Mouse (Mus musculus) embryonic facial prominence, embryonic 10.5 days (tissue): ENCODE measurements at regions not wholly inside any gene's neighbourhood (a gene's known extent, or its start where the extent isn't known, plus 50 kb on each side); places are given as distances from the start of the nearest gene placed in this dataset.

ENCODE experiments used
- DNase-seq: peaks from one replicate; pipeline ENCODE4 v3.0.0-alpha.2; 2017; ENCODE audit warnings: low spot score
- H3K27ac ChIP-seq: fragments of 300-500 bp; sonication (generic); replicated peaks from 2 replicates; pipeline ENCODE4 v1.5.1; 2016; ENCODE audit warnings: mild to moderate bottlenecking
- H3K27me3 ChIP-seq: fragments of 300-500 bp; sonication (generic); replicated peaks from 2 replicates; pipeline ENCODE4 v1.6.1; 2016; ENCODE audit warnings: low read depth, mild to moderate bottlenecking; ENCODE audit not compliant: poor library complexity, severe bottlenecking
- H3K36me3 ChIP-seq: fragments of 300-500 bp; sonication (generic); replicated peaks from 2 replicates; pipeline ENCODE4 v1.6.1; 2016; ENCODE audit warnings: mild to moderate bottlenecking, moderate library complexity
- H3K4me1 ChIP-seq: fragments of 300-500 bp; sonication (generic); 2 replicates; pipeline ENCODE4 v1.6.1; 2016
- H3K4me3 ChIP-seq: fragments of 300-500 bp; sonication (generic); 2 replicates; pipeline ENCODE4 v1.5.1; 2016; ENCODE audit warnings: mild to moderate bottlenecking, moderate library complexity
- H3K9me3 ChIP-seq: fragments of 300-500 bp; sonication (generic); 2 replicates; pipeline ENCODE4 v1.6.1; 2016; ENCODE audit warnings: mild to moderate bottlenecking
- WGBS: fragments of 180-500 bp; shearing (Covaris S2); methylation state at CpG from one replicate; pipeline ENCODE4 v1.1.7; 2016; 5-methylcytosine and 5-hydroxymethylcytosine counted together

- WGBS = 36% methylated on average over 4 of the region's 4 CpGs
- no peaks in the 10 kb centered on the region for H3K27me3 ChIP-seq
- H3K9me3 ChIP-seq = no peaks in the 10 kb centered on the region
- peak overlapping the region; percentile 61 for H3K27ac ChIP-seq
- H3K4me3 ChIP-seq = no peak overlapping the region
- H3K4me1 ChIP-seq = peaks cover 32% of the 10 kb centered on the region
- no peak for DNase-seq
- no peaks in the 10 kb centered on the region for H3K36me3 ChIP-seq
These were observed 148.2 kb upstream of the Galnt5 start for GRCm38 (mm10) chr2:57849338-57850057.

- DNase-seq = no peak
- Histone ChIP-seq H3K36me3 (no peaks in the 10 kb centered on the region), H3K9me3 (no peaks in the 10 kb centered on the region), H3K4me3 (no peak overlapping the region), H3K27ac (peak overlapping the region; percentile 61; the same call in 1 of the 2 replicates), H3K4me1 (peaks cover 32% of the 10 kb centered on the region), H3K27me3 (no peaks in the 10 kb centered on the region)
- WGBS = 59% methylated on average over 5 of the region's 5 CpGs
These were observed 147.7 kb upstream of the Galnt5 start for GRCm38 (mm10) chr2:57850058-57850400.

GRCm38 (mm10) chr2:57856524-57857107 lies 141.1 kb upstream of the Galnt5 start:
- no peak overlapping the region for H3K4me3 ChIP-seq
- no peaks in the 10 kb centered on the region for H3K9me3 ChIP-seq
- no peaks in the 10 kb centered on the region for H3K36me3 ChIP-seq
- H3K27me3 ChIP-seq = no peaks in the 10 kb centered on the region
- DNase-seq = peak; percentile 41
- H3K27ac ChIP-seq = no peak overlapping the region
- WGBS = 59% methylated on average over 14 of the region's 14 CpGs
- H3K4me1 ChIP-seq = peaks cover 11% of the 10 kb centered on the region; the same call in 1 of the 2 replicates

GRCm38 (mm10) chr2:57865289-57865688 lies 132.4 kb upstream of the Galnt5 start:
- no peaks in the 10 kb centered on the region for H3K27me3 ChIP-seq
- no peaks in the 10 kb centered on the region for H3K9me3 ChIP-seq
- WGBS = 72% methylated on average over 1 of the region's 1 CpGs
- H3K4me1 ChIP-seq = no peaks in the 10 kb centered on the region
- H3K36me3 ChIP-seq = no peaks in the 10 kb centered on the region
- H3K4me3 ChIP-seq = no peak overlapping the region
- DNase-seq = no peak
- H3K27ac ChIP-seq = no peak overlapping the region

GRCm38 (mm10) chr2:57868046-57868445 lies 129.6 kb upstream of the Galnt5 start:
- Histone ChIP-seq H3K4me1 (no peaks in the 10 kb centered on the region), H3K4me3 (no peak overlapping the region), H3K9me3 (no peaks in the 10 kb centered on the region), H3K27me3 (no peaks in the 10 kb centered on the region), H3K27ac (no peak overlapping the region), H3K36me3 (no peaks in the 10 kb centered on the region)
- no peak for DNase-seq
- WGBS = 81% methylated on average over 2 of the region's 2 CpGs

GRCm38 (mm10) chr2:57900168-57900567 lies 97.5 kb upstream of the Galnt5 start:
- 93% methylated on average over 7 of the region's 7 CpGs for WGBS
- no peak for DNase-seq
- H3K4me3 ChIP-seq = no peak overlapping the region

GRCm38 (mm10) chr2:57900580-57901247 lies 97.0 kb upstream of the Galnt5 start:
- Histone ChIP-seq H3K27me3 (no peaks in the 10 kb centered on the region), H3K36me3 (no peaks in the 10 kb centered on the region), H3K9me3 (no peaks in the 10 kb centered on the region), H3K4me3 (no peak overlapping the region), H3K27ac (no peak overlapping the region), H3K4me1 (no peaks in the 10 kb centered on the region)
- no peak for DNase-seq
- 86% methylated on average over 9 of the region's 9 CpGs for WGBS

More at GRCm38 (mm10) chr2:57900168-57900567, 97.5 kb upstream of the Galnt5 start:
- Histone ChIP-seq H3K27me3 (no peaks in the 10 kb centered on the region), H3K36me3 (no peaks in the 10 kb centered on the region), H3K4me1 (no peaks in the 10 kb centered on the region), H3K27ac (no peak overlapping the region), H3K9me3 (no peaks in the 10 kb centered on the region)

- H3K27me3 ChIP-seq = no peaks in the 10 kb centered on the region
- WGBS = 92% methylated on average over 2 of the region's 2 CpGs
- H3K27ac ChIP-seq = no peak overlapping the region
These were observed 92.5 kb upstream of the Galnt5 start for GRCm38 (mm10) chr2:57905184-57905583.

GRCm38 (mm10) chr2:57906939-57907338 lies 90.7 kb upstream of the Galnt5 start:
- Histone ChIP-seq H3K36me3 (no peaks in the 10 kb centered on the region), H3K9me3 (no peaks in the 10 kb centered on the region), H3K4me3 (no peak overlapping the region), H3K27me3 (no peaks in the 10 kb centered on the region), H3K27ac (no peak overlapping the region), H3K4me1 (no peaks in the 10 kb centered on the region)
- WGBS = 91% methylated on average over 5 of the region's 5 CpGs
- DNase-seq = no peak

More at GRCm38 (mm10) chr2:57905184-57905583, 92.5 kb upstream of the Galnt5 start:
- DNase-seq = no peak
- Histone ChIP-seq H3K4me1 (no peaks in the 10 kb centered on the region), H3K4me3 (no peak overlapping the region), H3K9me3 (no peaks in the 10 kb centered on the region), H3K36me3 (no peaks in the 10 kb centered on the region)

- Histone ChIP-seq H3K27ac (no peak overlapping the region), H3K36me3 (no peaks in the 10 kb centered on the region), H3K4me3 (no peak overlapping the region), H3K9me3 (no peaks in the 10 kb centered on the region), H3K4me1 (no peaks in the 10 kb centered on the region), H3K27me3 (no peaks in the 10 kb centered on the region)
- no peak for DNase-seq
- WGBS = 93% methylated on average over 4 of the region's 4 CpGs
These were observed 88.0 kb upstream of the Galnt5 start for GRCm38 (mm10) chr2:57909706-57910105.

- Histone ChIP-seq H3K27me3 (no peaks in the 10 kb centered on the region), H3K27ac (no peak overlapping the region), H3K9me3 (no peaks in the 10 kb centered on the region), H3K4me1 (0 out of 2 replicates have a peak, but pooled peaks cover 2% of the 10 kb centered on the region), H3K36me3 (no peaks in the 10 kb centered on the region), H3K4me3 (no peak overlapping the region)
- 90% methylated on average over 15 of the region's 15 CpGs for WGBS
- no peak for DNase-seq
These were observed 81.2 kb upstream of the Galnt5 start for GRCm38 (mm10) chr2:57916375-57917023.

GRCm38 (mm10) chr2:57917721-57918120 lies 80.0 kb upstream of the Galnt5 start:
- WGBS = 94% methylated on average over 6 of the region's 6 CpGs
- 0 out of 2 replicates have a peak, but pooled peaks cover 2% of the 10 kb centered on the region for H3K4me1 ChIP-seq
- H3K36me3 ChIP-seq = no peaks in the 10 kb centered on the region
- H3K4me3 ChIP-seq = no peak overlapping the region
- no peaks in the 10 kb centered on the region for H3K27me3 ChIP-seq
- H3K27ac ChIP-seq = no peak overlapping the region; the same call in 1 of the 2 replicates
- no peak for DNase-seq
- H3K9me3 ChIP-seq = no peaks in the 10 kb centered on the region
